Mouse (Mus musculus): ENCODE results near the gene Mrtfa.

Mrtfa gene

GRCm38 (mm10) chr15:81104585-81105259 is 85.8 kb downstream of the Mrtfa start:
- DNase-seq (ENCODE audit: extremely low spot score, low read depth, low spot score): no peak

DNA sequence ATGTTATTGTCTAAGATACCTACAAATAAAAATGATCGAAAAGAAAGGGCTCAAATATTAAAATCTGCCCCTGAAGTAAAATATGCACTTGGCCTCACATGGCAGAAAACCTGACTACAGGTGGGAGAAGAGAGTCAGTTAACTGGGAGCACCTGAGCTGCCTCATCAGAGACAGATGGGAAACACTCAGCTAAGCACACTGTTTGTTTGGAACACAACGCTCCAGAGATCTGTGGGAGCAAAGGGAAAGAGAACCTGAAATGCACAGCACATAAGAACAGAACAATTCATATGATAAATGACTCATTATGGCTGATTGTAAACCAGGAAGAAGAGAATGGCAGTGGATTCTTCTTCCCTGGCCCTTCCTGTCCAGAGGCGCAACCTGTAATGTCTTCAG is 87.1 kb downstream of the Mrtfa start:
- DNase-seq (ENCODE audit: extremely low spot score, low read depth, low spot score): no peak

DNA sequence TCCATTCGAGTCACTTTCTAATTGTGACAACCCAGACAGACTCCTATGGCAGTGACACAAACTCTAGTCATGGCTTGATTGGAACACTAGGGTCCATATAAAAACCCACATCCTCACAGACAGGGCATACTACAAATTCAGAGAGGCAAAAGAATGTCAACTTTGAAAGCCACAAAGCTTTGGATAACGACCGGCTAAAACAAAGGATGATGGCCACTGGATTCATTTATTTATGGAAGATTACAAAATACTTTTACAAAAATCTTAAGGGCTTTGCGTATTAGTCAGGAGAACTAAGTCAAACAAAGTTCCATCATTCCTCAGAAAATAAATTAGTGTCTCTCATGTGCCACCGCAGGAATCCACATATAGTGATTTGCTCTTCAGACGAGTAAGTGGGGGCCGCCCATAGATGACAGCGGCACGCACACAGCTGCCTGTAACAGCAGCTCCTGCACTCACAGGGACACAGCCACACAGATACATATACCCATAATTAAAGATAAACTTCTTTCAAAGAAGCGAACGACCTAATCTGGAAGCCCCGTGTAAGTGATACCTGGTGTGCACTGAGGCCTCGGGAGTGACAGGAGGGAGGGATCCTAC is 88.2 kb downstream of the Mrtfa start:
- no peak for DNase-seq (ENCODE audit: extremely low spot score, low read depth, low spot score)

GRCm38 (mm10) chr15:81101316-81101715 is 89.2 kb downstream of the Mrtfa start:
- no peak for DNase-seq (ENCODE audit: extremely low spot score, low read depth, low spot score)

DNA sequence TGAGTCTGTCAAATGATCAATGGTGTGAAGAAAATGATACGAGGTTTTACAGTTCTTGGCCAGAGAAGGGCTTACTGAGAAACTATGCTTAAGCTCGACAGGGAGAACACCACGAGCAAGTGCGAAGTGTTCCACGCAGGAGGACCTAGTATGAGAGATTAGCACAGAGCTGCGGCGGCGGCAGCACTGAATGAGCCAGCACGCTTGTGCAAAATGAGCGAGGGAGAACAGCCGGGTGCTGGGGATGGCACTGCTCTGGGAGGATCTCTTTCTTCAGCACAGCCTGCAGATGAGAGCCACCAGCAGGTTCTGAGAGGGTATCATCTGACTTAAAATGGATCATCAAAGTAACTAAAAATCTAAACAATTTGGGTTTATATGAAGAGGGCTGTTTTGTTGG is 91.3 kb downstream of the Mrtfa start:
- DNase-seq (ENCODE audit: extremely low spot score, low read depth, low spot score): no peak

DNA sequence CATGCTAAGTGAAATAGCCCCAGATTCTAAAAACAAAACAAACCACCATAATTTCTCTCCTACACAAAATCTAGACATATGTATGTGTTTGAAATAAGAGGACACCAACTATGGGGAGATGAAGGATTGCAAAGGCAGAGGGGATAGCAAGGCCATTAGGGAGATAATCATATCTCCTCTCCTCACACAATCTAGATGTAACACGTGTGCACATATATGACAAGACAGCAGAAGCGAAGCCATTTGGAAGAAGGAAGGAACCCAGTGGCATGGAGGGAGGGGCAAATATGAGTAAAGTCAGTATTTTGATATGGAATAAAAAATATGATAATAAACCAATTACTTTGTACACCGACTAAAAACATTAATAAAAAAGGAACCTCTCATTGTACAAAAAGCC is 91.9 kb downstream of the Mrtfa start:
- no peak for DNase-seq (ENCODE audit: extremely low spot score, low read depth, low spot score)

DNA sequence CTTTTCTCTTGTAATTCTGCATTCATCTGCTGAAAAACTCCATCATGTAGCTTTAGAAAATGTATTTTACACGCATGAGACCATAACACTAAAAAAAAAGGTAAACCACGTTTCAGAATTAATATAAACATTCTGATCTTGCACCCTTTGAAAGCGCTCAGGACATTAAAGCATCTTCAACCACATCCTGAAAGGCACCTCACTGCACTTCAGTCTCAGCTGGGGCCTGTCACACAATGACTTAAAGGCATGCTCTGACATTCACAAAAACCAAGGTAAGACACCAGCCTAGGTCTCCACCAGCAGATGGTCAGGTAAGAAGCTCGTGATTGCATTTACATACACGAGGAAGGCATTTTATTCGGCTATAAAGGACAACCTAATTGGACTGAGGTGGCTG is 92.7 kb downstream of the Mrtfa start:
- DNase-seq (ENCODE audit: extremely low spot score, low read depth, low spot score): no peak

GRCm38 (mm10) chr15:81097456-81097855 is 93.1 kb downstream of the Mrtfa start:
- no peak for DNase-seq (ENCODE audit: extremely low spot score, low read depth, low spot score)

- DNase-seq (ENCODE audit: extremely low spot score, low read depth, low spot score): no peak
Measured at GRCm38 (mm10) chr15:81096329-81097055, 94.1 kb downstream of the Mrtfa start.

GRCm38 (mm10) chr15:81093032-81093431 is 97.5 kb downstream of the Mrtfa start:
- DNase-seq (ENCODE audit: extremely low spot score, low read depth, low spot score): no peak

GRCm38 (mm10) chr15:81091718-81092117 is 98.8 kb downstream of the Mrtfa start:
- no peak for DNase-seq (ENCODE audit: extremely low spot score, low read depth, low spot score)

GRCm38 (mm10) chr15:81087529-81087928 is 103.0 kb downstream of the Mrtfa start:
- DNase-seq (ENCODE audit: extremely low spot score, low read depth, low spot score): no peak

- no peak for DNase-seq (ENCODE audit: extremely low spot score, low read depth, low spot score)
Measured at GRCm38 (mm10) chr15:81086644-81087480, 103.7 kb downstream of the Mrtfa start.

GRCm38 (mm10) chr15:81083826-81084225 is 106.7 kb downstream of the Mrtfa start:
- no peak for DNase-seq (ENCODE audit: extremely low spot score, low read depth, low spot score)

GRCm38 (mm10) chr15:81083281-81083680 is 107.3 kb downstream of the Mrtfa start:
- DNase-seq (ENCODE audit: extremely low spot score, low read depth, low spot score): no peak

DNA sequence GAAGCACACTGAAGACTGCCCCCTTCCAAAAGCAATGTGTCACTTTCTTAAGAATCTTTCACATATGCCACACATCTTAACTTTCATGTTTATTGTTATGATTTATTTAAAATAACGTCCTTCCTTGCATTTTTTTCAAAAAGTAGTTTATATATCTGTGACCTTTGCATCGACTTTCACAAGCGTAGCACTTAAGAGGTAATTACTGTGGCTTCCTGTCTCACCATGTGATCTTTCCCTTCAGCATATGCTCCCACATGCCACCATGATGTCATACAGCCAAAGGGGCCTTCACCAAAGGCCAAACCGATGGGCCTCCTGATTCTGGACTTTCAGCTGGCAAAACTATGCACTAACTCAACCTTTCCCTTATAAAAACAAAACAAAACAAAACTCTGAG is 109.3 kb downstream of the Mrtfa start:
- no peak for DNase-seq (ENCODE audit: extremely low spot score, low read depth, low spot score)

- no peak for DNase-seq (ENCODE audit: extremely low spot score, low read depth, low spot score)
Measured at GRCm38 (mm10) chr15:81080405-81080804, 110.2 kb downstream of the Mrtfa start.

- no peak for DNase-seq (ENCODE audit: extremely low spot score, low read depth, low spot score)
Measured at GRCm38 (mm10) chr15:81079255-81079654, 111.3 kb downstream of the Mrtfa start.

DNA sequence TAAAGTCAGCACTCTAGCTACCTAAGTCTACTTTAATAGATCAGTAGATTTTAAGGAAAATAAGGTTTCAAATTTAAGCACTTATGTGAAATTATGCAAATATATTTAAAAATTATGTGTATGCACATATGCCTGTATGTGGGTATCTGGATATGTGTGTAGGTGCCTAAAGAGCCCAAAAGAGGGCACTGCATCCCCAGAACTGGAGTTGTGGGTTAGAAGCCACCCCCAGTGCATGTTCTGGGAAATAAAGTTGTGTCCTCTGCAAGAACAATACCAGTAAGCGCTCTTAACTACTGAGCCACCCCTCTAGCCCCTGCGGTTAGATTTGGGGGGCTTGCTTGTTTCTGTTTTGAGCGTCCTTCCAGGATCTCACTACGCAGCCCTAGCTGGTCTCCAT is 113.0 kb downstream of the Mrtfa start:
- no peak for DNase-seq (ENCODE audit: extremely low spot score, low read depth, low spot score)

DNA sequence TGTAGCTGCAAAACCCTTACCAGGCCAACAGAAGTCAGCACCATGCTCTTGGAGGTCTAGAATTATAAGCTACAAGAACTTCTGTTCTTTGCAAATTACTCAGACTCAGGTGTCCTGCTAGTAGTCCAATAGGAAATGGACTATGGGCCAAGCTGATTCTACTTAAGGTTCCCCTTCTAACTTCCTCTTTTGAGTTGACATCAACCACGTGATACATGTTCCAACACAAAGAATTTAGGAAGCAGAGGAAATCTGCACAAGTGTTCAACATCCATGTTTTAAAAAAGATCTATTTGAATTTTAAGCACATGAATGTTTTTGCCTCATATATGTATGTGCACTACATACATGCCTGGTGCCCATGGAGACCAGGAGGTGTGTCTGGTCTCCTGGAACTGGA is 116.0 kb downstream of the Mrtfa start:
- no peak for DNase-seq (ENCODE audit: extremely low spot score, low read depth, low spot score)

DNA sequence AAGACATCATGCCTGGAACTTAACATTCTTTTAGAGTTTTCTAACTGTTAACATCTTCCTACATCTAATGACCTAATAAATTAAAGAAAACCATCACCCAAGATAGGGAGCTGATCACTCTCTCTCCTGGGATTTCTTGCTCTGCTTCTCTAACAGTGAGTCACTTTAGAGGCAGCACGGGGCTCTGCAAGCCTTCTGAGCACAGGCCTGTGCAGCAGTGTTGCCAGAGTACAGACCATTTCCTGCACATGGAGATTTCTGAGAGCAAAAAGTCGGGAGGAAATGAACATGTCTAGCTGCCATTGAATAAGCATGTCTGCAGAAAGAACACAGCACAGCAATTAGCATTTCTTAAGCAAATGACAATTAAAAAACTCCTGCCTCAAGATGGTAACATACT is 116.8 kb downstream of the Mrtfa start:
- no peak for DNase-seq (ENCODE audit: extremely low spot score, low read depth, low spot score)
